Mouse (Mus musculus) C2C12 (cell line): ENCODE results near the gene Cnnm2.

Source experiments
- CEBPB ChIP-seq: IDR thresholded peaks from one replicate; pipeline ENCODE4 v1.6.1; 2011; ENCODE audit warnings: low read depth, mild to moderate bottlenecking, control low read depth, moderate library complexity
- CTCF ChIP-seq: IDR thresholded peaks from one replicate; pipeline ENCODE4 v1.5.1; 2011; ENCODE audit not compliant: control insufficient read depth, insufficient read depth, insufficient read length
- FOSL1 ChIP-seq: IDR thresholded peaks from one replicate; pipeline ENCODE4 v1.8.0; 2011; ENCODE audit warnings: mild to moderate bottlenecking, low read length; ENCODE audit not compliant: poor library complexity, insufficient read depth, severe bottlenecking
- MAX ChIP-seq: IDR thresholded peaks from one replicate; pipeline ENCODE4 v1.6.1; 2011; ENCODE audit warnings: mild to moderate bottlenecking, control low read depth
- MYOD1 ChIP-seq: IDR thresholded peaks from one replicate; pipeline ENCODE4 v1.6.1; 2011; ENCODE audit warnings: low read depth; ENCODE audit not compliant: control insufficient read depth, insufficient read length
- MYOG ChIP-seq: IDR thresholded peaks from one replicate; pipeline ENCODE4 v1.6.1; 2011; ENCODE audit not compliant: control insufficient read depth, insufficient read length; ENCODE audit errors: extremely low read depth
- USF1 ChIP-seq: IDR thresholded peaks from one replicate; pipeline ENCODE4 v1.6.1; 2011; ENCODE audit warnings: low read depth, mild to moderate bottlenecking, control low read depth, moderate library complexity

GRCm38 (mm10) chr19:46802306-46802705 lies 40.9 kb downstream of the Cnnm2 start:
- TF ChIP-seq CTCF (no peak), USF1 (no peak), MYOD1 (no peak), CEBPB (no peak), MAX (no peak), MYOG (no peak), FOSL1 (no peak)
